Mouse (Mus musculus) spleen, adult 12 weeks (tissue): Measurements from ENCODE around the gene Zmynd10.
"Not testable (repeated sequence)": the region's sequence is repeated elsewhere in the genome, so short reads cannot be mapped to it uniquely, and the experiment has no call there.

Source experiments
- DNase-seq: peaks from one replicate; pipeline ENCODE4 v3.0.0; 2022; ENCODE audit warnings: low spot score

Zmynd10 gene

DNA sequence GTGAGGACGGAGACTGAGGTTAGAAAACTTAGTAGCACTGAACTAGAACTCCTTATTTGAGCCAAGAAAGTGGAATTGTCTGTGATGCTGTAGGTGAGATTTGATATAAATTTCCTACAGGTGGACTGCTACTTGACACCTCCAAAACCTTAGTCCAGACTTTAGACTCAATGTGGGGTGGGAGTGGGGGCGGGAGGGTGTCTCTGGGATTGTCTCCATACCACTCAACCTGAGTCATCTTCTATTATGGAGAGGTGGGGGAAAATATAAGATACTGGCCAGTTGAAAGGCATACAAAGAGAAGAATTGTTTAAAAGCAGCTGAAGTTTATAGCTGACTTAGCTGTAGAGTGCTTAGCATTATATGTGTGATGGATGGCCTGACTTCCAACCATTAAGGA is 8.6 kb downstream of the Zmynd10 start:
- no peak for DNase-seq

DNA sequence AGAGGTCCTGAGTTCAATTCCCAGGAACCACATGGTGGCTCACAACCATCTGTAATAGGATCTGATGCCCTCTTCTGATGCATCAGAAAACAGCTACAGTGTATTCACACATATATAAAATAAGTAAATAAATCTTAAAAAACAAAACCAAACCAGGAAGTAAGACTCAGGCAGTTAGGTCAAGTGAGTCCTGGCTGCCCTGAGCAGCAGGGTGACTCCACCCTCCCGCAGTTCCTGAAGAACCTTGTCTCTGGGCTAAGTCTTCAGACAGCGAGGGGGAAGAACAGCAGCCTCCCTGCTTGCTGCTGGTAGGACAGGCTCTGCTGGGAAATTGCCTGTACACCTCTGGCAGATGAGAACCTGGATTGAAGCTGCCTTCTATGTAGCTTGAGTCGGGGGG is 9.2 kb downstream of the Zmynd10 start:
- DNase-seq = no peak

DNA sequence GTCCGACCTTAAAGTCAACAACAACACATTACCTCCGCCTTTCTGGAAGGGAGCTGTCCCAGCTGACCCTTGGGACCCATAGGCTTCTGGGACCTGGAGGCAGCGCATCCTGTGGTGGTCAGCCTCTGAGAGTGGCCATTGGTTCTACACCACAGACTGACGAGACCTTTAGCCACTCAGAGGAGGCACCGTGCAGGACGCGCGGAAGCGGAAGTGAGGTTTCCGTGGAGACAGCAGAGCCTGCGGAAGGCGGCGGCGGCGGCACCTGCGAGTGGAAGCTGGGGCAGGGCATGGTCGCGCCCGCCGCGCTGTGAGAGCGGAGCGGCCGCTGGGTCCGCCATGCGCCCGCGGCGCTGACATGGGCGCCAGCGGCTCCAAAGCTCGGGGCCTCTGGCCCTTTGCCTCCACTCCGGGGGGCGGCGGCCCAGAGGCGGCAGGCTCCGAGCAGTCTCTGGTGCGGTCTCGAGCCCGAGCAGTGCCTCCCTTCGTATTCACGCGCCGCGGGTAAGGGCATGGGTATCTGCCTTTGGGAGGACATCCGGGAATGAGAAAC is 16.0 kb downstream of the Zmynd10 start, which contains the start of gene Tusc2:
Tusc2 (plus strand) TSS at position 227 of the 553 bp plus-strand sequence.
- peak; percentile 80 for DNase-seq

DNA sequence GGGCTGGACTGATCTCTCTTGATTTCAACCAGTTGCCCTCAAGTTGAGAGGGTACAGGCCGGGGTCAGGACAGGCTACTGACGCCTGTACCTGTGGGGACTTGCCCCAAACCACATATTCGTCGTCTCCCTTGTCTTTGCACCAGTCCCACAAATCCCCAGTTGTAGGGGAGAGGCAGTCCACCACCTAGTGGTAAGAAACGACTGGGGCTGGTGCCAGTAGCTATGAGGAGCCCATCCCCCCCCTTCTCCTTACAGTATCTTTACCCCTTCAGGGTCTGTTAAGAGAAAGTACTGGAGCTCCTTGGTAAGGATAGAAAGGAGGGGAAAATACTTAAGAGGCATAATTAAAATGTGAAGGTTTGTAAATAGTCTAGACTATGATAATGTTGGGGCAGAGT is 18.5 kb downstream of the Zmynd10 start:
- not testable (repeated sequence) for DNase-seq

DNA sequence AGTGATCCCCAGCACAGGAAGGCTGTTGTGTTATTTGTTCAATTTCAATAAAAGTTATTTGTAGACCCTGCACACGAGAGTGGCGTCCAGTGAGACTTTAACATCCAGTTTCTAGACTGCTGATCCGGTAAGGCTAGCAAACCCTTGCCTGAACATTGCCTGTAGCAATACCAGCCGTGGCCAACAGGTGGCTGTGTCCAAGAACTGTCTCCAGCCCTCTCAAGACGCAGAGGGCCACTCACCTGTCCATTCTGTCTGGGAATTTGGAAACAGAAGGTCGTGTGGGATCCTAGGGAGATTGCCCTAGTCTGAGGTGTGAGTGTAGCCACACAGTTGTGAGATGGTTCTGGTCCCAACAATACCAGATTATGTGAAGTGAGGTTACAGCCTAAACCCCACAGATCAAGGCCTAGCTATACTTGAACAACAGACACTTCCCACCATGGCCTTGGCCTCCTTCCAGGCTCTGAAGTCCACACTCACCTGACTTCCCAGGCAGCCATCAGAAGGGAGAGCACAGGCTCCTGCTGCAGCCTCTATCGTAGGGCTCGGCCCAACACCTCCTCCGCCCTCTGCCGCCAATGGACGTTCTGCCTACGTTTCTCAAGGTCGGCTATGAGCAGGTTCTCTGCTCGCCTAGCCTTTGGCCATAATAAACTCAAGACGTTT is 19.1 kb downstream of the Zmynd10 start:
- peak; percentile 70 for DNase-seq

DNA sequence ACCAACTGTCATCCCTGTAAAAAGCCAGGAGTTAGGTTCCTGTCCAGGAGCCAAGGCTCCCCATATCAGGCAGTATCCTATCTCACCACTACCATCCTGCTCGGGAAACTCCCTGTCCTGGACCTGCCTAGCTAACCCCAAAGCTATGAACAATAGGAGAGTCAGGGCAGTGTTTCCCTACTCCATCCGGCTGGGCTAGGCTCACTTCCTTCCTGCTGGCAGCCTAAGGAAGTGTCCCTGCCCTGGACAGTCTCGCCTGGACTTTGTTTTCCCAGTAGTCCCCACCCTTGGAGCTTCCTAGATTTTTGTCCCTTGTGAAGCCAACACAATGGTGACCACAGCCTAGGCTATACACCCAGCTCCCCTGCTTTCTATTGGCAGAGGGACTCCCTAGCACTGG is 19.8 kb downstream of the Zmynd10 start:
- no peak for DNase-seq

DNA sequence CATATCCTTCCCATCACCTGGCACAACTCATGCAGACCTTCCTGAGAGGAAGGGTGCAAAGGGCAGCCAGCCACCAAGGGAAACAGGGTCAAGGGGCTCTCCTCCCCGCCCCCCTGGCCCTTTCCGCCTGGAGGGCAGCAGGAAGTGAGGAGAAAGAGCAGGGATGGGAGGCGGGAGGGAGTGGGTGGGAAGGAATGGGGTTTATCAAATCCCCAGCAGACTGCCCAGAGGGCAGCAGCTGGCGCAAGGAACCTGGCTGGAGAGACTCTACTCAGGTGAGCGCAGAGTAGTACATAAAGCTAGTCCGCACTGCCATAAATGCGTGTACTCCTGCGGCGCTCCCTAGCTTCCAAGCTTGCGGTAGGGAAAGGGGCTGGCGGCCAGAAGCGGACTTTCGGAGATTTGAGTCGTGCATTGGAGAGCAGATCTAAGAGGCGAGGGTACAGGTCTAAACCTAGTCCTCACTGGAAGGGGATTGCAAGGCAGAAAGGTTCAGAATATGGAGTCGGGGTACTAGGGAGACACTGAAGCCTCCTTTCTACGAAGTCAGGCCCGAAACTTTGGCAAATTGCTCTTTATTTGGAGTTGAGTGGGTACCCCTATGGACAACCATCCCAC is 20.7 kb downstream of the Zmynd10 start, which contains the start of gene Hyal2:
Hyal2 (plus strand) TSS at position 244 of the 618 bp plus-strand sequence.
- DNase-seq = no peak

DNA sequence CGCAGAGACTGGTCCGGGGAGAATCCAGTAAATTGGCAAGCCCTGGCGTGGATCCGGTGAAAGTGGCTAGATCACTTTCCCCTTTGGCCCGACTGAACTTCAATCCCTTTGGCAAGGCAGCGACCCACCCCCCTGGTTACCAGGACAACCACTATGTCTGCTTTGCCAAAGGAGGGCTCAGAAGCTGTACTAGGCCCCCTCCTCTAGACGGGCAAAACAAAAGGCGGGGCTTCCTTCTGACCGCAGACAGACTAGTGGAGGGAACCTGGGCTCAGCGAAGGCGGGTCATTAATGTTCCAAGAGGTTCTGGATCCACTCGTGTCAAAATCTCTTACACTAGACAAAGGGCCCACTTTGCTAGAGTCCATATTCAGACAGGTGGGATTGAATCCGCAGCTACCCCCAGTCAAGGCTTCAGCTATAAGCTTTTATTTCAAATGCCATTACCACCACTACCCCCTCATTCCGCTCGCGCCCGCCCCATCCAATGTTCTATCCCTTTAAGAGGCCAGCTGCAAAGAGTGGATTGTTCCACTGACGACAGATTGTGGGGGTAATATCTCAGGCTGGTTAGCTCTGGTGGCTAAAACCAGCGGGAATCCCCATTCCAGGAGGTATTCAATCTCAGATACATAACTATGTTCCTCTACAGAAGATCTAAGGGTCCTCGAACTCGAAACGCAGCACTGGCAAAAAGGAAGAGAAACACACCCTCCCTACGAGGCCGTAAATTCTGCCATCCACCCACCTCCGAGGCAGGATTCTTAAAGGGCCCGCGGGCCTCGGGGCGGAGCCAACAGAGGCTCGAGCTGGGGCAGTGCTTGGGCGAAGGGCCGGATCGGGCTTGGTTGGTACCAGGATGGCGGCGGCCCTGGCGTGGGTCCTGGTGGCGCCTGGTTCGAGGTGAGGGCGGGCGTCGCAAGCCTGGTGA is 21.5 kb downstream of the Zmynd10 start:
- peak; percentile 88 for DNase-seq

DNA sequence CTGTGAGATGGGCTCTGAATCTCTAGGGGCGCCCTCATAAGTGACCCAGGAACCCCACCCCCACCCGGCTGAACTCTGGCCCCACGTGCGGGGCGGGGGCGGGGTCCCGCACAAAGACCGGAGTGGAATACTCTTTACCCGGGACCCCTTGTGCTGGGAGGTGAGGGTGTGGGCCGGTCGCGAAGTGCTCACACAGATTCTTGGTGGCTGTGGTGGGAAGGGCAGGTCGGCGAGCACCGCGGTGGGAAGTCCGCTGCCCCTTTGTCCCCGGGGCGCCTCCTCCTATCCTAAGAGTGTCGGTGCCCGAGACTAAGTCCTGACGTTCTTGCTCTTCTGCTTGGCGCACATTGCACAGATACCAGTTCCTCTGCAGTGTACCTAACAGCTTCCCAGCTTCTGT is 22.2 kb downstream of the Zmynd10 start:
- no peak for DNase-seq

DNA sequence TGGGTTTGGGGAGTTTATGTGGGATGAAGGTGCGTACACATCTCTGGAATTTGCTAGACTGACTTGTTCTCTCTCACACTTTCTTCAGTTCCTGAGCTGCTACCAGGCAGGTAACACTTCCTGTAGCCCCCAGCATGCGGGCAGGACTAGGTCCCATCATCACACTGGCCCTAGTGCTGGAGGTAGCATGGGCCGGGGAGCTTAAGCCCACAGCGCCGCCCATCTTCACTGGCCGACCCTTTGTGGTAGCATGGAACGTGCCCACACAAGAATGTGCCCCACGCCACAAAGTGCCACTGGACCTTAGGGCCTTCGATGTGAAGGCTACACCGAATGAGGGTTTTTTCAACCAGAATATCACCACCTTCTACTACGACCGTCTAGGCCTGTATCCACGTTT is 22.9 kb downstream of the Zmynd10 start:
- no peak for DNase-seq

DNA sequence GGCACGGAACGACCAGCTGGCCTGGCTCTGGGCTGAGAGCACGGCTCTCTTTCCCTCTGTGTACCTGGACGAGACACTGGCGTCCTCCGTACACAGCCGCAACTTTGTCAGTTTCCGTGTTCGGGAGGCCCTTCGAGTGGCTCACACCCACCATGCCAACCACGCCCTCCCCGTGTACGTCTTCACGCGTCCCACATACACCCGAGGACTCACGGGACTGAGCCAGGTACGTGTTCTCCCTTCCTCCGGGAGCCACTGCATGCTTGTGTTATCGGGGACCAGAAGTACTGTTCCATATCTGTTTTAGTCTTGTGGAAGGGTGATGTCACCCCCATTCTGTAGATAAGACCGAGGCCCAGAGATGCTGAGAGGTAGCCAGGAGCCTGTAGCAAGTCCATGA is 23.7 kb downstream of the Zmynd10 start:
- no peak for DNase-seq

DNA sequence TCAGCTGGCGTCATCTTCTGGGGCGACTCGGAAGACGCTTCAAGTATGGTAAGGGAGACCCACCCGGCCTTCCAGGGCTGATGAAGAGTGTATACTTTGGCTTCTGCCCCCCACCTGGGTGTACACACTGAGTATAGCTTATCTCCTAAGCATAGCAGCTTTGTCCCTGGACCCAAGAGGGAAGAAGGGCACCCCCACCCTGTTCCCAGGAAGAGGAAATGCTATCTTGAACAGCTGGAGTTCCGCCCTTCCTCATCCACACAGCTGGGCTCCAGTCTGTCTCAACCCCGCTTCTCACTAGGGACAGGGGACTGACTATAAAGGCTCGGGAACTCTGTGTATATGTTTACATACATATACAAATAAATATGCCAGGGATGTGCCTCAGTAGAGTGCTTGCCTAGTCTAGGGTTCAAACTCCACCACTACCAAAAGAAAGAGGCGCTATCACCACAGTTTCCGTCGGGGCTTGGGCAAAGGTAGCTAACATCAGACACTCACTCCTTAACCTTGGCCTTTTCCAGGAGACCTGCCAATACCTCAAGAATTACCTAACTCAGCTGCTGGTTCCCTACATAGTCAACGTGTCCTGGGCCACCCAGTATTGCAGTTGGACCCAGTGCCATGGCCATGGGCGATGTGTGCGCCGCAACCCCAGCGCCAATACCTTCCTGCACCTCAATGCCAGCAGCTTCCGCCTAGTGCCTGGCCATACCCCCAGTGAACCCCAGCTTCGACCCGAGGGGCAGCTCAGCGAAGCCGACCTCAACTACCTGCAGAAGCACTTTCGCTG is 24.6 kb downstream of the Zmynd10 start:
- no peak for DNase-seq

DNA sequence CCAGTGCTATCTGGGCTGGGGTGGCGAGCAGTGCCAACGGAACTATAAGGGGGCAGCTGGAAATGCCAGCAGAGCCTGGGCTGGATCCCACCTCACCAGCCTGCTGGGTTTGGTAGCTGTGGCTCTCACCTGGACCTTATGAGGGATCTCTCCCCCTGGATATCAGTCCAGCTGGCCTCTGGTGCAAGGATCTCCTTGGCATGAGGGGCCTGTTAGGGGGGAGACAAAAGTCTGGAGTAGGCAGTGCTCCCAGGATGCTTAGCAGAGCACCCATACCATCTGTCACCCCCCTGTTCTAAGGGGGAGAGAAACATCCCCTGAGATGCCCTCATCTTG is 25.2 kb downstream of the Zmynd10 start:
- no peak for DNase-seq

DNA sequence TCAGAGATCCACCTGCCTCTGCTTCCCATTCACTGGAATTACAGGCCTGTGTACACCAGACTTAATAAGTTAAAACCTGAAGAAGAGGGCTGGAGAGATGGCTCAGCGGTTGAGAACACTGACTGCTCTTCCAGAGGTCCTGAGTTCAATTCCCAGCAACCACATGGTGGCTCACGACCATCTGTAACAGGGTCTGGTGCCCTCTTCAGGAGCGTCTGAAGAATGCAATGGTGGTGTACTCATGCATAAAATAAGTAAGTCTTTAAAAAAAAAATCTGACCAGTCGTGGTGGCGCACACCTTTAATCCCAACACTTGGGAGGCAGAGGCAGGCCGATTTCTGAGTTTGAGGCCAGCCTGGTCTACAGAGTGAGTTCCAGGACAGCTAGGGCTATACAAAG is 26.7 kb downstream of the Zmynd10 start:
- DNase-seq = not testable (repeated sequence)

DNA sequence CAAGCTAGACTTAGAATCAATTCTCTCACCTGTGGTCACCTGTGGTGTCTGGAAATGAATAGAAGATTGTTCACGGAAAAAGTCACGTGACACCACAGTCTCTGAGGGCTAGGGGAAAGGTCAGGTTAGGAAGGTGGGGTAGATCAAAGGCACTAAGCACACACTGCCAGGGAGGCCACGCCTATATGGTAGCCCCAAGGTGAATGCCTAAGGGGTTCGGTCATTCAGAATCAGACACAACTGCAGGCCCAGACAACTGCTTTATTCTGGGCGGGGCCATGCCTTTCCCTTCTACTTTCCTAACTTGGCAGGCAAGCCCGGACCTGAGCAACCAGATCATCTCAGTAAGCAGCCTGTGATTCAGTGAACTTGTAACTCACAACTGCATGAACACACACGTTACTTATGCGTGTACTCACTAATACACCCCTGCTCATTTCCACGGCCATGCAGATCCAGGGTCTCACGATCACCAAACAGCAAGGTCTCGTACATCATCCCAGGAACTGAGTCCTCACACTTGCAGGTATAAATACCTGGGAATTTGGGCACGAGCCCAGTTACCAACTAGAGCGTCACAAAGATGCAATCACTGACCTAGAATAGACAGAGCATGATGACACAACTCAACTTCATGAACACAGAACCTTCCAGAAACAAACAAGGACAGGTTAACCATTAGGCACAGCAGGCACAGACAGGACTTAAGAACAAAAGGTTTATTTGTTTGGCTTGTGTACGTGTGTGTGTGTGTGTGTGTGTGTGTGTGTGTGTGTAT is 28.7 kb downstream of the Zmynd10 start:
- no peak for DNase-seq

DNA sequence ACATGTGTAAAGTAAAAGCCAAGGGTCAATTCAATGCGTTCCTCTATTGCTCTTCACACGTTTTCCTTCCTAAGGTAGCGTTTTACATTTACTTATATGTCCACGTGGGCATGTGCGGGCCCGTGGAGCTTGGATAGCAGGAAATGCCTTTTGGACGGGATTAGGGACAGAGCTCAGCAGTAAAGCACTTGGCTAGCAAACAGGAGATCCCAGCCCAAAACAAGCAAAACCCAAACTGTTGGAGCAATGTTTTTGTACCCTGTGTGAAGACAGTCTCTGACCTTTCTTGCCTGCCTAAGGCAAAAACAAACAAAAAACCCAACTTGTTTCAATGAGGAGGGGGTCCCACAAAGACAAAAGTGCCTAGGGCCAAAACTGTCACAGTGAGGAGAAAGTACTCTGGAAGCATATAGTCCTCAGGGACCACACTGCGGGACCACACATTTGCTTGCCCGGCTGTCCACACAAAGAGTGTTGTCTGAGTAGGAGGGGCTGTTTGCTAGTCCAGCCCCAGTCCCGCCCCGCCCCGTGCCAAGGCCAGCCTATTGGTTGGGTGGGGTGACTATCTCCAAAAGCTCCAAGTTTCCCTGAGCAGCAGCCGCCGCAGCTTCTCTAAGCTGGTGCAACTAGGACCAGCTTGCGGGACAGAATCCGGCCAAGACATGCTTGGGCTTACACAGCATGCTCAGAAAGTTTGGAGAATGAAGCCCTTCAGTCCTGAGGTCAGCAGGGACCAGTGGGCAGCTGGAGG is 29.4 kb downstream of the Zmynd10 start, which contains the start of gene Hyal1:
Hyal1 (plus strand) TSS at position 571 of the 751 bp plus-strand sequence.
- DNase-seq = peak; percentile 64

DNA sequence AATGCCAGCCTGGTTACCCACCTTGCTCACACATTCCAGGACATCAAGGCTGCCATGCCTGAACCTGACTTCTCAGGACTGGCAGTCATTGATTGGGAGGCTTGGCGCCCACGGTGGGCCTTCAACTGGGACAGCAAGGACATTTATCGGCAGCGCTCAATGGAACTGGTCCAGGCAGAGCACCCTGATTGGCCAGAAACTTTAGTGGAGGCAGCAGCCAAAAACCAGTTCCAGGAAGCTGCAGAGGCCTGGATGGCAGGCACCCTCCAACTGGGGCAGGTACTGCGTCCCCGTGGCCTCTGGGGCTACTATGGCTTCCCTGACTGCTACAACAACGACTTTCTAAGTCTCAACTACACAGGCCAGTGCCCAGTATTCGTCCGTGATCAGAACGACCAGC is 30.8 kb downstream of the Zmynd10 start:
- DNase-seq = no peak

DNA sequence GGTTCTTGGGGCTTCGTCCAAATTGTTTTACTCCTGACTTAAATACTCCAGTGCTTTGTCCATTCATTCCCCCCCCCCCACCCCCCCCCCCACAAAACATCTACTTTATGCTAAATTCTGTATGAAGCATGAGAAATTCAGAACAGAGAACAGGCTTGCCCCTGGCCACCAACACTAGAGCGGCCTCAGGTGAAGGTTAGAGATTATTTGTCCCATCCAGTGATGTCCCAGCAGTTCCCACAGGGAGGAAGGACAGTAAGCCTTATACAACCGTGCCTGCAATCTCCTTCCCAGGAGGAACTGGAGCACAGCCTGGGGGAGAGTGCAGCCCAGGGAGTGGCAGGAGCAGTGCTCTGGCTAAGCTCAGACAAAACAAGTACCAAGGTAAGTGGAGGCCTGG is 31.5 kb downstream of the Zmynd10 start, which contains the start of gene Naa80:
Naa80 (plus strand) TSS at position 301 of the 400 bp plus-strand sequence.
- DNase-seq = no peak

DNA sequence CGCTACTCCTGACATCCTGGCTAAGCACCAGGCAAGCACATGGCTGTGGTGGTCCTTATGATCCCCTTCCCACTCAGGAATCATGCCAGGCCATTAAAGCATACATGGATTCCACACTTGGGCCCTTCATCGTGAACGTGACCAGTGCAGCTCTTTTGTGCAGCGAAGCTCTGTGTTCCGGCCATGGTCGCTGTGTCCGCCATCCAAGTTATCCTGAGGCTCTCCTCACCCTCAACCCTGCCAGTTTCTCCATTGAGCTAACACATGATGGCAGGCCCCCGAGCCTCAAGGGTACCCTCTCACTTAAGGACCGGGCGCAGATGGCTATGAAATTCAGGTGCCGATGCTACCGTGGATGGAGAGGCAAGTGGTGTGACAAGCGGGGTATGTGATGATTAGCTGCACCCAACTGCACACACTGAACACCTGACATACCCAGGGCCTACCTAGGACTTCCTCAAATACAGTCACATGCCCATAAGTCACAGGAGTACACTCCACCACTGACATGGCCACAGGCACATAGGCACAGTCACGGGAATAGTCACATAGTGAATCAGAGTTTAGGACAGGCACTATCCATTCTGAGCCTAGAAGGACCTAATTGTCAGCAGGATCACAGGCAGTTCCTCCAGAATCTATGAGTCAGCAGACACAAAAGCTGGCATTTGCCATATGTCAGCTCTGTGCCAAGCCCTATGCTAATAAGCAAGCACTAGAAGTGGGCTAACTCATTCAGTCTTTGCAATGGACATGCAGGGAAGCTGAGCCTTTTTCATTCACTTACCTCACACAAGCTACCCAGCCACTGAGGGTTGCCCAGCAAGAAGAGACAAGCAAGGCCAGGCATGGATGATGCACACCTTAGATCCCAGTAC is 32.2 kb downstream of the Zmynd10 start:
- no peak for DNase-seq
